8 mouse cellular contexts compared by ENCODE assay signal in the genomic region with DNA sequence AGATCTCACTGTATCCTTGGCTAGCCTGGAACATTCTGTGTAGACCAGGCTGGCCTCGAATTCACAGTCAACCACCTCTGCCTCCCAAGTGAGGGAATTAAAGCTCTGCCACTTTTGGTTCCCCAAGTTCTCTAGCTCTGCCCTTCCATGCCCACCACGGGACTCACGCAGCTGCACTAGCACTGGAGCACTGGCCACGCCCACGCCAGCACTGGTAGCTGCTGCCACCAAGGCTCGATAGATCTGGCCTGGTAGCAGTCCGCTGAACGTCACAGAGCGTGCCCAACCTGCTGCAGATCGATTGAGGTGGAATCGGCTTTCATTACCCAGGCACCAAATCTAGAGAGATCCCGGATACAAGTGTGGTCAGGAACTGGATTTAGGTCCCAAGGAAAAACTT. TPM values are rescaled to one million over a fixed set of nuclear protein-coding genes. Genes with fewer than 3 reads are reported as not detected.
DNase-seq lines count a peak whose midpoint lies in the region; ATAC-seq and TF ChIP-seq lines count a peak whose summit lies in the region.

No protein-coding gene starts in this region.

- no peaks in the 10 kb centered on the region for H3K9me3 ChIP-seq in CH12.LX (replicated peaks; ENCODE audit: low read length)
- no peaks in the 10 kb centered on the region for H3K9me3 ChIP-seq in midbrain, postnatal 0 days (ENCODE audit: low read length)

- in situ Hi-C loops in CH12.LX (cut with MboI; ENCODE audit: low pct_ligation_motif_present, low pct_unique_long_range_greater_than_20kb, low sequenced_read_pairs) = loop anchor here (10.0 to 25.0 kb wide), 3 partner anchors 124 to 516 kb away; no protein-coding TSS in a partner anchor

- no peak overlapping the region; the same call in 1 of the 2 replicates for H3K9ac ChIP-seq in CH12.LX (ENCODE audit: insufficient read depth, low read depth)
- H3K9ac ChIP-seq in midbrain, postnatal 0 days (replicated peaks; ENCODE audit: low read length, poor library complexity, severe bottlenecking) = no peak overlapping the region

- TF ChIP-seq CTCF in CH12.LX (conservative IDR thresholded peaks at IDR 0.05 in 1 of 2, IDR thresholded peaks at IDR 0.05 in 1 of 2; ENCODE audit: low read depth in 2 of 2, low read length in 2 of 2) = no peak
- TF ChIP-seq CTCF in midbrain, postnatal 0 days (IDR thresholded peaks at IDR 0.05) = no peak

- peaks cover 17 to 31% of the 10 kb centered on the region in 2 experiments for H3K4me1 ChIP-seq in CH12.LX (ENCODE audit: control insufficient read depth in 1 of 2, insufficient read depth in 2 of 2)
- H3K4me1 ChIP-seq in midbrain, postnatal 0 days (ENCODE audit: insufficient read depth, low read length) = no peaks in the 10 kb centered on the region

- TF ChIP-seq RAD21 in CH12.LX (IDR thresholded peaks at IDR 0.05; ENCODE audit: low read depth, low read length) = no peak

- H3K79me2 ChIP-seq in CH12.LX (replicated peaks; ENCODE audit: control insufficient read depth, extremely low read depth, insufficient read depth, poor library complexity, severe bottlenecking) = no peaks in the 10 kb centered on the region

- H3K27me3 ChIP-seq in CH12.LX (replicated peaks) = peaks cover 49% of the 10 kb centered on the region
- no peaks in the 10 kb centered on the region for H3K27me3 ChIP-seq in midbrain, postnatal 0 days (ENCODE audit: insufficient read depth, low read length)

- 23% methylated on average over 12 of the region's 12 CpGs for WGBS in midbrain, postnatal 0 days

- H3K4me2 ChIP-seq in CH12.LX (ENCODE audit: insufficient read depth, low read depth, poor library complexity, severe bottlenecking) = peak overlapping the region; percentile 48; the same call in 1 of the 2 replicates
- H3K4me2 ChIP-seq in midbrain, postnatal 0 days (ENCODE audit: low read depth, low read length, poor library complexity, severe bottlenecking) = peak overlapping the region; percentile 52

- peak; percentile 55 to 73 for DNase-seq in adrenal gland, adult (ENCODE audit: inconsistent age in 2 of 2, low spot score in 1 of 2)
- DNase-seq in adrenal gland, adult 8-10 months = no peak
- DNase-seq in CH12.LX (ENCODE audit: extremely low read depth) (no peak), liver (peak; percentile 21)
- DNase-seq in midbrain, postnatal 0 days (ENCODE audit: low spot score) = peak; percentile 59
- no peak for DNase-seq in urinary bladder, adult 2 months (ENCODE audit: low spot score)
- no peak for DNase-seq in gastrocnemius, postnatal 14 days

- H3K27ac ChIP-seq in CH12.LX (ENCODE audit: insufficient read depth, low read depth) = no peak overlapping the region
- no peak overlapping the region for H3K27ac ChIP-seq in midbrain, postnatal 0 days (ENCODE audit: low read depth, low read length)

- intact Hi-C loops in gastrocnemius, postnatal 14 days (cut with DNase I; ENCODE audit: low total_unique reads) = no loop called here

- ATAC-seq in granulocyte monocyte progenitor cell, adult 5-6 weeks (replicated peaks; ENCODE audit: poor library complexity, severe bottlenecking) = peak; percentile 69
- ATAC-seq in midbrain, postnatal 0 days (ENCODE audit: low FRiP score) = peak; percentile 45; the same call in 1 of the 2 replicates

- H3K36me3 ChIP-seq in CH12.LX (replicated peaks in 1 of 2; ENCODE audit: control insufficient read depth in 1 of 2, insufficient read depth in 1 of 2, low read length in 1 of 2) = no peaks in the 10 kb centered on the region
- H3K36me3 ChIP-seq in midbrain, postnatal 0 days (ENCODE audit: insufficient read depth, low read length) = no peaks in the 10 kb centered on the region

- no peak overlapping the region for H3K4me3 ChIP-seq in CH12.LX (replicated peaks in 1 of 3; ENCODE audit: low read depth in 2 of 3, low read length in 2 of 3, poor library complexity in 1 of 3)
- H3K4me3 ChIP-seq in midbrain, postnatal 0 days (ENCODE audit: low read depth, low read length) = peak overlapping the region; percentile 8; the same call in 1 of the 2 replicates

- dilution Hi-C loops in CH12.LX (cut with MboI; ENCODE audit: extremely low pct_ligation_motif_present, extremely low pct_unique_long_range_greater_than_20kb, low sequenced_read_pairs) = no loop called here

- no peak for TF ChIP-seq EP300 in CH12.LX (IDR thresholded peaks at IDR 0.05; ENCODE audit: low read length)

- TF ChIP-seq POLR2A in CH12.LX (IDR thresholded peaks at IDR 0.05; ENCODE audit: low read depth, low read length) = no peak

TF ChIP-seq in CH12.LX, 34 proteins besides CTCF, POLR2A, EP300 and RAD21:
- TF ChIP-seq NRF1 (IDR thresholded peaks at IDR 0.05; ENCODE audit: low read depth, low read length) (0 out of 2 replicates have a peak, but pooled peaks have one; percentile 26), SMC3 (IDR thresholded peaks at IDR 0.05; ENCODE audit: low read depth, low read length) (no peak)

RNA-seq across cellular contexts. Expression of a gene that starts 11.8 kb away (rescaled TPM):
- 1 to 10 TPM; 1.3 to 2.1 (median 1.7) TPM for total RNA-seq in adrenal gland, adult 8-10 months (2022)
- total RNA-seq in CH12.LX (2012; rRNA removed) = 0.76 TPM in 2 replicates
- 0.42 and 0.59 TPM in 2 replicates for total RNA-seq in CH12.LX (2014; rRNA removed)
- polyA plus RNA-seq in CH12.LX (2012; ENCODE audit: insufficient read length, low read depth) = 0.41 and 1.1 TPM in 2 replicates
- 0.95 TPM in 1 of 2 replicates, not detected in the other for total RNA-seq in granulocyte monocyte progenitor cell, adult 5-6 weeks (2014; fragmentation: Nextera tagmentation)
- 0.13 and 2.2 TPM in 2 replicates for total RNA-seq in granulocyte monocyte progenitor cell, adult 5-6 weeks (2017)
- 2.8 and 2.9 TPM in 2 replicates for total RNA-seq in midbrain, postnatal 0 days (2014; rRNA removed)
- 0.88 and 1.0 TPM in 2 replicates for polyA plus RNA-seq in midbrain, postnatal 0 days (2015; fragmentation: Nextera tagmentation; extraction: Ambion mirVana)
- polyA plus RNA-seq in urinary bladder, adult 2 months (2012; rRNA removed) = 0.07 and 0.12 TPM in 2 replicates
- total RNA-seq in gastrocnemius, postnatal 14 days (2021) = not detected

RNA-seq across cellular contexts. Expression of a gene that starts 19.5 kb away (rescaled TPM):
- 10 to 100 TPM; 24.3 to 37.8 (median 29.3) TPM for total RNA-seq in adrenal gland, adult 8-10 months (2022)
- total RNA-seq in CH12.LX (2012; rRNA removed) (not detected in 2 replicates), CH12.LX (2014; rRNA removed) (not detected in 2 replicates)
- not detected in 2 replicates for polyA plus RNA-seq in CH12.LX (2012; ENCODE audit: insufficient read length, low read depth)
- total RNA-seq in granulocyte monocyte progenitor cell, adult 5-6 weeks (2014; fragmentation: Nextera tagmentation) = 0.30 TPM in 1 of 2 replicates, not detected in the other
- 0.04 TPM in 1 of 2 replicates, not detected in the other for total RNA-seq in granulocyte monocyte progenitor cell, adult 5-6 weeks (2017)
- 10.1 and 12.6 TPM in 2 replicates for total RNA-seq in midbrain, postnatal 0 days (2014; rRNA removed)
- polyA plus RNA-seq in midbrain, postnatal 0 days (2015; fragmentation: Nextera tagmentation; extraction: Ambion mirVana) = 3.6 and 4.0 TPM in 2 replicates
- polyA plus RNA-seq in urinary bladder, adult 2 months (2012; rRNA removed) = 10.5 and 12.4 TPM in 2 replicates
- 10 to 100 TPM; 16.7 to 23.6 TPM for total RNA-seq in gastrocnemius, postnatal 14 days (2021)

RNA-seq across cellular contexts. Expression of a gene that starts 54.1 kb away (rescaled TPM):
- total RNA-seq in adrenal gland, adult 8-10 months (2022) = under 1 TPM in 3 of 4 experiments, not detected in 1; 0.14 to 0.31 (median 0.30) TPM
- total RNA-seq in CH12.LX (2012; rRNA removed) (0.13 TPM in 1 of 2 replicates, not detected in the other), CH12.LX (2014; rRNA removed) (not detected in 2 replicates)
- polyA plus RNA-seq in CH12.LX (2012; ENCODE audit: insufficient read length, low read depth) = 0.07 TPM in 1 of 2 replicates, not detected in the other
- total RNA-seq in granulocyte monocyte progenitor cell, adult 5-6 weeks (2014; fragmentation: Nextera tagmentation) = not detected in 2 replicates
- not detected in 2 replicates for total RNA-seq in granulocyte monocyte progenitor cell, adult 5-6 weeks (2017)
- total RNA-seq in midbrain, postnatal 0 days (2014; rRNA removed) = 35.7 and 37.1 TPM in 2 replicates
- polyA plus RNA-seq in midbrain, postnatal 0 days (2015; fragmentation: Nextera tagmentation; extraction: Ambion mirVana) = 49.9 and 58.1 TPM in 2 replicates
- 0.18 and 0.21 TPM in 2 replicates for polyA plus RNA-seq in urinary bladder, adult 2 months (2012; rRNA removed)
- total RNA-seq in gastrocnemius, postnatal 14 days (2021) = 1 to 10 TPM in 1 of 2 experiments, under 1 TPM in 1; 0.11 to 1.3 TPM

Comparison
In these comparisons a context has a peak if more than half of its experiments do, and no peak if none do; other contexts are left out.
1. DNase-seq: peak in adrenal gland, adult (2 of 2), liver (single experiment) and midbrain, postnatal 0 days (single experiment); none in adrenal gland, adult 8-10 months (single experiment), CH12.LX (single experiment), urinary bladder, adult 2 months (single experiment) and gastrocnemius, postnatal 14 days (single experiment).
2. RNA of a gene that starts 54.1 kb away (total RNA-seq): 35.7 to 37.1 TPM in midbrain, postnatal 0 days; 0.11 to 1.3 TPM in gastrocnemius, postnatal 14 days, 0.14 to 0.31 TPM in adrenal gland, adult 8-10 months, 0.13 TPM in CH12.LX and not detected in granulocyte monocyte progenitor cell, adult 5-6 weeks; every median in the first group is over 10 times any median in the second.